Mouse (Mus musculus): ENCODE results near the gene Rnf144b. TPM values are rescaled to one million over a fixed set of nuclear protein-coding genes. Genes with fewer than 3 reads are reported as not detected.

Gene Rnf144b
- polyA plus RNA-seq, 1 experiment = 8.3 TPM

- 85% methylated on average over 8 of the region's 8 CpGs for WGBS
- no peak overlapping the region for H3K27ac ChIP-seq (ENCODE audit: control insufficient read depth, insufficient read depth, low read depth, low read length, poor library complexity)
- no peak overlapping the region for H3K4me3 ChIP-seq (replicated peaks; ENCODE audit: control insufficient read depth, low read depth, low read length)
- TF ChIP-seq POLR2A (IDR thresholded peaks at IDR 0.05; ENCODE audit: borderline replicate concordance, control insufficient read depth, low read depth, low read length) (no peak), CTCF (IDR thresholded peaks at IDR 0.05; ENCODE audit: control insufficient read depth, insufficient read depth, low read length) (no peak)
- H3K4me1 ChIP-seq (ENCODE audit: control insufficient read depth, insufficient read depth, low read length) = no peaks in the 10 kb centered on the region; the same call in 1 of the 2 replicates
These were observed 10.6 kb downstream of the Rnf144b start for GRCm38 (mm10) chr13:47133058-47133457.

GRCm38 (mm10) chr13:47134836-47135235 is 12.4 kb downstream of the Rnf144b start:
- Histone ChIP-seq H3K4me3 (replicated peaks; ENCODE audit: control insufficient read depth, low read depth, low read length) (no peak overlapping the region), H3K27ac (ENCODE audit: control insufficient read depth, insufficient read depth, low read depth, low read length, poor library complexity) (no peak overlapping the region), H3K4me1 (ENCODE audit: control insufficient read depth, insufficient read depth, low read length) (no peaks in the 10 kb centered on the region; the same call in 1 of the 2 replicates)
- 90% methylated on average over 7 of the region's 7 CpGs for WGBS
- no peak for TF ChIP-seq POLR2A (IDR thresholded peaks at IDR 0.05; ENCODE audit: borderline replicate concordance, control insufficient read depth, low read depth, low read length)
- TF ChIP-seq CTCF (IDR thresholded peaks at IDR 0.05; ENCODE audit: control insufficient read depth, insufficient read depth, low read length) = no peak

- 79% methylated on average over 7 of the region's 7 CpGs for WGBS
- Histone ChIP-seq H3K4me1 (ENCODE audit: control insufficient read depth, insufficient read depth, low read length) (no peaks in the 10 kb centered on the region; the same call in 1 of the 2 replicates), H3K4me3 (replicated peaks; ENCODE audit: control insufficient read depth, low read depth, low read length) (no peak overlapping the region), H3K27ac (ENCODE audit: control insufficient read depth, insufficient read depth, low read depth, low read length, poor library complexity) (no peak overlapping the region)
- TF ChIP-seq CTCF (IDR thresholded peaks at IDR 0.05; ENCODE audit: control insufficient read depth, insufficient read depth, low read length) = no peak
- no peak for TF ChIP-seq POLR2A (IDR thresholded peaks at IDR 0.05; ENCODE audit: borderline replicate concordance, control insufficient read depth, low read depth, low read length)
These were observed 13.3 kb downstream of the Rnf144b start for GRCm38 (mm10) chr13:47135741-47136140.

- WGBS = 77% methylated on average over 6 of the region's 6 CpGs
- Histone ChIP-seq H3K4me3 (replicated peaks; ENCODE audit: control insufficient read depth, low read depth, low read length) (no peak overlapping the region), H3K4me1 (ENCODE audit: control insufficient read depth, insufficient read depth, low read length) (no peaks in the 10 kb centered on the region), H3K27ac (ENCODE audit: control insufficient read depth, insufficient read depth, low read depth, low read length, poor library complexity) (no peak overlapping the region)
- TF ChIP-seq CTCF (IDR thresholded peaks at IDR 0.05; ENCODE audit: control insufficient read depth, insufficient read depth, low read length) = no peak
- TF ChIP-seq POLR2A (IDR thresholded peaks at IDR 0.05; ENCODE audit: borderline replicate concordance, control insufficient read depth, low read depth, low read length) = no peak
These were observed 20.3 kb downstream of the Rnf144b start for GRCm38 (mm10) chr13:47142764-47143163.

- no peak overlapping the region for H3K27ac ChIP-seq (ENCODE audit: control insufficient read depth, insufficient read depth, low read depth, low read length, poor library complexity)
- H3K4me1 ChIP-seq (ENCODE audit: control insufficient read depth, insufficient read depth, low read length) = no peaks in the 10 kb centered on the region
- no peak overlapping the region for H3K4me3 ChIP-seq (replicated peaks; ENCODE audit: control insufficient read depth, low read depth, low read length)
- TF ChIP-seq POLR2A (IDR thresholded peaks at IDR 0.05; ENCODE audit: borderline replicate concordance, control insufficient read depth, low read depth, low read length) (no peak), CTCF (IDR thresholded peaks at IDR 0.05; ENCODE audit: control insufficient read depth, insufficient read depth, low read length) (no peak)
- 88% methylated on average over 9 of the region's 9 CpGs for WGBS
These were observed 23.5 kb downstream of the Rnf144b start for GRCm38 (mm10) chr13:47145939-47146338.

- no peak overlapping the region for H3K4me3 ChIP-seq (replicated peaks; ENCODE audit: control insufficient read depth, low read depth, low read length)
- TF ChIP-seq POLR2A (IDR thresholded peaks at IDR 0.05; ENCODE audit: borderline replicate concordance, control insufficient read depth, low read depth, low read length) (no peak), CTCF (IDR thresholded peaks at IDR 0.05; ENCODE audit: control insufficient read depth, insufficient read depth, low read length) (no peak)
- H3K4me1 ChIP-seq (ENCODE audit: control insufficient read depth, insufficient read depth, low read length) = no peaks in the 10 kb centered on the region
- H3K27ac ChIP-seq (ENCODE audit: control insufficient read depth, insufficient read depth, low read depth, low read length, poor library complexity) = no peak overlapping the region
- WGBS = 87% methylated on average over 7 of the region's 7 CpGs
These were observed 23.9 kb downstream of the Rnf144b start for GRCm38 (mm10) chr13:47146388-47146787.

- 77% methylated on average over 11 of the region's 11 CpGs for WGBS
- TF ChIP-seq CTCF (IDR thresholded peaks at IDR 0.05; ENCODE audit: control insufficient read depth, insufficient read depth, low read length) (no peak), POLR2A (IDR thresholded peaks at IDR 0.05; ENCODE audit: borderline replicate concordance, control insufficient read depth, low read depth, low read length) (no peak)
- no peak overlapping the region for H3K27ac ChIP-seq (ENCODE audit: control insufficient read depth, insufficient read depth, low read depth, low read length, poor library complexity)
- H3K4me1 ChIP-seq (ENCODE audit: control insufficient read depth, insufficient read depth, low read length) = no peaks in the 10 kb centered on the region; the same call in 1 of the 2 replicates
- H3K4me3 ChIP-seq (replicated peaks; ENCODE audit: control insufficient read depth, low read depth, low read length) = no peak overlapping the region
These were observed 26.1 kb downstream of the Rnf144b start for GRCm38 (mm10) chr13:47148573-47148972.

- Histone ChIP-seq H3K4me1 (ENCODE audit: control insufficient read depth, insufficient read depth, low read length) (no peaks in the 10 kb centered on the region; the same call in 1 of the 2 replicates), H3K27ac (ENCODE audit: control insufficient read depth, insufficient read depth, low read depth, low read length, poor library complexity) (no peak overlapping the region), H3K4me3 (replicated peaks; ENCODE audit: control insufficient read depth, low read depth, low read length) (no peak overlapping the region)
- WGBS = 90% methylated on average over 10 of the region's 10 CpGs
- TF ChIP-seq POLR2A (IDR thresholded peaks at IDR 0.05; ENCODE audit: borderline replicate concordance, control insufficient read depth, low read depth, low read length) (no peak), CTCF (IDR thresholded peaks at IDR 0.05; ENCODE audit: control insufficient read depth, insufficient read depth, low read length) (no peak)
These were observed 27.5 kb downstream of the Rnf144b start for GRCm38 (mm10) chr13:47149993-47150392.

DNA sequence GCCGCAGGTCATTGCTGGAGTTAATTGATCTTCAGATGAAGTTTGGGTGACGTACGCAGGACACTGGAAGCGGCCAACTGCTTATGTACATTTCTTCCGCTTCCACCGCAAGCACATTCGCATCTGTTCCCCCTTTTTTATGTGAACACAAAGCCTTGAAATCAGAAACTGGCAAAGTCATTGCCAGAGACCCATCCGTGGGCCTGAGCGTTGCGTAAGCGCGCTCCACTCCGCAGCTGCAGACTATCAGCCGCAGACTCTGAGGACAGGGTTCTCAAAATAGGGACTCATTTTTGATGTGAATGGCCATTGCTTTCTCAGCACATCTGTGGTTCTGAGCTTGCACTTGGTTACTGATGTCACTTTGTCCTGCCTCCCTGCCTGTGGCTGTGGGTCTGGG is 28.6 kb downstream of the Rnf144b start:
- no peak for TF ChIP-seq POLR2A (IDR thresholded peaks at IDR 0.05; ENCODE audit: borderline replicate concordance, control insufficient read depth, low read depth, low read length)
- no peak for TF ChIP-seq CTCF (IDR thresholded peaks at IDR 0.05; ENCODE audit: control insufficient read depth, insufficient read depth, low read length)
- no peaks in the 10 kb centered on the region; the same call in 1 of the 2 replicates for H3K4me1 ChIP-seq (ENCODE audit: control insufficient read depth, insufficient read depth, low read length)
- no peak overlapping the region for H3K4me3 ChIP-seq (replicated peaks; ENCODE audit: control insufficient read depth, low read depth, low read length)
- H3K27ac ChIP-seq (ENCODE audit: control insufficient read depth, insufficient read depth, low read depth, low read length, poor library complexity) = no peak overlapping the region
- WGBS = 57% methylated on average over 14 of the region's 14 CpGs

Data from bone marrow, adult 2 months (tissue).